Mouse (Mus musculus) MEL (cell line): ENCODE measurements around the gene Ctns. TPM values are rescaled to one million over a fixed set of nuclear protein-coding genes. Genes with fewer than 3 reads are reported as not detected.

Experiments used
- DNase-seq: peaks from one replicate; pipeline ENCODE4 v3.0.0; 2011; ENCODE audit warnings: low read depth, low spot score
- H3K27ac ChIP-seq: 2 replicates; pipeline ENCODE4 v1.5.1; 2012; ENCODE audit warnings: low read depth, mild to moderate bottlenecking, control low read depth, low read length, moderate library complexity; ENCODE audit not compliant: control insufficient read depth
- H3K27me3 ChIP-seq, 2 experiments: fragments of 150-350 bp in 1 of 2; sonication (generic) in 1 of 2; 2 replicates each; pipeline ENCODE4 v1.6.1; 2012; ENCODE audit warnings: low read length in 2 of 2, mild to moderate bottlenecking in 2 of 2, improper control_type of control experiment in 1 of 2, moderate library complexity in 1 of 2; ENCODE audit not compliant: insufficient read depth in 2 of 2, control insufficient read depth in 1 of 2
- H3K36me3 ChIP-seq, 2 experiments: 2 replicates each; pipeline ENCODE4 v1.6.1; 2012 to 2014; ENCODE audit warnings: low read length in 2 of 2, improper control_type of control experiment in 1 of 2, inconsistent platforms in 1 of 2, mild to moderate bottlenecking in 1 of 2; ENCODE audit not compliant: insufficient read depth in 2 of 2, control insufficient read depth in 1 of 2
- H3K4me1 ChIP-seq, 2 experiments: fragments of 150-350 bp in 1 of 2; sonication (generic) in 1 of 2; 2 replicates each; pipeline ENCODE4 v1.6.1; 2012; ENCODE audit warnings: low read length in 2 of 2, improper control_type of control experiment in 1 of 2, mild to moderate bottlenecking in 1 of 2; ENCODE audit not compliant: insufficient read depth in 2 of 2, control insufficient read depth in 1 of 2
- H3K4me3 ChIP-seq, 2 experiments: fragments of 150-350 bp in 1 of 2; sonication (generic) in 1 of 2; 2 replicates each; pipeline ENCODE4 v1.5.1; 2012; ENCODE audit warnings: low read depth in 2 of 2, low read length in 2 of 2, mild to moderate bottlenecking in 2 of 2, moderate library complexity in 2 of 2, control low read depth in 1 of 2, improper control_type of control experiment in 1 of 2; ENCODE audit not compliant: control insufficient read depth in 1 of 2, insufficient read depth in 1 of 2
- H3K79me2 ChIP-seq: 2 replicates; pipeline ENCODE4 v1.6.1; 2012; ENCODE audit warnings: mild to moderate bottlenecking, low read length, moderate library complexity; ENCODE audit not compliant: control insufficient read depth, poor library complexity, insufficient read depth
- H3K9ac ChIP-seq: 2 replicates; pipeline ENCODE4 v1.6.1; 2012; ENCODE audit warnings: low read depth, mild to moderate bottlenecking, control low read depth, low read length, moderate library complexity; ENCODE audit not compliant: control insufficient read depth, poor library complexity, severe bottlenecking
- H3K9me3 ChIP-seq: fragments of 150-350 bp; sonication (generic); replicated peaks from 2 replicates; pipeline ENCODE4 v1.6.1; 2012; ENCODE audit warnings: mild to moderate bottlenecking, low read length, improper control_type of control experiment, moderate library complexity; ENCODE audit not compliant: insufficient read depth
- CHD1 ChIP-seq: IDR thresholded peaks from 2 replicates; pipeline ENCODE4 v1.6.1; 2012; ENCODE audit warnings: low read depth, mild to moderate bottlenecking, inconsistent platforms, low read length, improper control_type of control experiment
- E2F4 ChIP-seq: IDR thresholded peaks from 2 replicates; pipeline ENCODE4 v1.6.1; 2011; ENCODE audit warnings: low read depth, low read length, improper control_type of control experiment, borderline replicate concordance
- ETS1 ChIP-seq: IDR thresholded peaks from 2 replicates; pipeline ENCODE4 v1.6.1; 2012; ENCODE audit warnings: low read depth, mild to moderate bottlenecking, inconsistent platforms, low read length, improper control_type of control experiment, moderate library complexity
- GABPA ChIP-seq: IDR thresholded peaks from 2 replicates; pipeline ENCODE4 v1.6.1; 2012; ENCODE audit warnings: low read depth, mild to moderate bottlenecking, inconsistent platforms, low read length, improper control_type of control experiment, moderate library complexity
- GATA1 ChIP-seq: IDR thresholded peaks from 2 replicates; pipeline ENCODE4 v1.6.1; 2011; ENCODE audit warnings: low read depth, low read length, improper control_type of control experiment
- HCFC1 ChIP-seq: IDR thresholded peaks from 2 replicates; pipeline ENCODE4 v1.6.1; 2012; ENCODE audit warnings: low read depth, mild to moderate bottlenecking, inconsistent platforms, low read length, improper control_type of control experiment, moderate library complexity
- KAT2A ChIP-seq: conservative IDR thresholded peaks from 2 replicates; pipeline ENCODE4 v1.6.1; 2012; ENCODE audit warnings: low read depth, low read length, improper control_type of control experiment, inconsistent platforms
- MAX ChIP-seq: IDR thresholded peaks from 2 replicates; pipeline ENCODE4 v1.6.1; 2011; ENCODE audit warnings: low read length, improper control_type of control experiment
- NELFE ChIP-seq: IDR thresholded peaks from 2 replicates; pipeline ENCODE4 v1.6.1; 2011; ENCODE audit warnings: low read depth, low read length, improper control_type of control experiment
- NRF1 ChIP-seq: IDR thresholded peaks from 2 replicates; pipeline ENCODE4 v1.6.1; 2014; ENCODE audit warnings: low read depth, mild to moderate bottlenecking, inconsistent platforms, low read length, improper control_type of control experiment, moderate library complexity; ENCODE audit not compliant: poor library complexity, insufficient read depth, severe bottlenecking
- POLR2A ChIP-seq, 2 experiments: IDR thresholded peaks; 2 replicates each; pipeline ENCODE4 v1.6.1; 2011 to 2012; ENCODE audit warnings: low read length in 2 of 2, mild to moderate bottlenecking in 2 of 2, control low read depth in 1 of 2, improper control_type of control experiment in 1 of 2, low read depth in 1 of 2, moderate library complexity in 1 of 2; ENCODE audit not compliant: control insufficient read depth in 1 of 2, insufficient read depth in 1 of 2, poor library complexity in 1 of 2
- POLR2AphosphoS2 ChIP-seq: IDR thresholded peaks from 2 replicates; pipeline ENCODE4 v1.6.1; 2011; ENCODE audit warnings: low read length, improper control_type of control experiment
- RCOR1 ChIP-seq: IDR thresholded peaks from 2 replicates; pipeline ENCODE4 v1.6.1; 2012; ENCODE audit warnings: low read depth, mild to moderate bottlenecking, inconsistent platforms, low read length, improper control_type of control experiment
- SIN3A ChIP-seq: IDR thresholded peaks from 2 replicates; pipeline ENCODE4 v1.6.1; 2012; ENCODE audit warnings: low read length, improper control_type of control experiment, inconsistent platforms
- TAL1 ChIP-seq: IDR thresholded peaks from 2 replicates; pipeline ENCODE4 v1.6.1; 2012; ENCODE audit warnings: mild to moderate bottlenecking, inconsistent platforms, low read length, moderate library complexity, mixed read lengths
- USF1 ChIP-seq: IDR thresholded peaks from 2 replicates; pipeline ENCODE4 v1.6.1; 2014; ENCODE audit warnings: low read depth, mild to moderate bottlenecking, inconsistent platforms, low read length, improper control_type of control experiment, moderate library complexity
- USF2 ChIP-seq, 2 experiments: IDR thresholded peaks; 2 replicates each; pipeline ENCODE4 v1.6.1; 2011 to 2012; ENCODE audit warnings: improper control_type of control experiment in 2 of 2, low read length in 2 of 2, borderline replicate concordance in 1 of 2, inconsistent platforms in 1 of 2, low read depth in 1 of 2, mild to moderate bottlenecking in 1 of 2; ENCODE audit not compliant: insufficient read depth in 1 of 2
- ZC3H11A ChIP-seq: IDR thresholded peaks from 2 replicates; pipeline ENCODE4 v1.6.1; 2012; ENCODE audit warnings: low read depth, mild to moderate bottlenecking, inconsistent platforms, low read length, improper control_type of control experiment
- ZKSCAN1 ChIP-seq: IDR thresholded peaks from 2 replicates; pipeline ENCODE4 v1.6.1; 2012; ENCODE audit warnings: low read depth, mild to moderate bottlenecking, inconsistent platforms, low read length, improper control_type of control experiment, moderate library complexity
- ZMIZ1 ChIP-seq: IDR thresholded peaks from 2 replicates; pipeline ENCODE4 v1.6.1; 2012; ENCODE audit warnings: low read depth, mild to moderate bottlenecking, inconsistent platforms, low read length, improper control_type of control experiment, moderate library complexity
- polyA plus RNA-seq, 2 experiments: library from polyadenylated mRNA; stranded (reverse) in 1 of 2; unstranded in 1 of 2; fragments of >175 nt in 1 of 2; fragments of >200 nt in 1 of 2; gene quantifications; 2 replicates each; pipeline versions ENCODE4 v1.2.1 to v1.2.4; 2012; ENCODE audit warnings: low replicate concordance in 2 of 2, low read depth in 1 of 2; ENCODE audit not compliant: insufficient read length in 2 of 2, insufficient read depth in 1 of 2, missing spikeins in 1 of 2
- total RNA-seq: library from RNA; depleted of rRNA; stranded (reverse); fragments of 300-350 nt; gene quantifications from 2 replicates; pipeline ENCODE4 v1.2.3, GENCODE M21; 2012

Gene Ctns
- total and polyA plus RNA-seq, 3 experiments = 5.4 to 9.4 TPM; not detected in 1

DNA sequence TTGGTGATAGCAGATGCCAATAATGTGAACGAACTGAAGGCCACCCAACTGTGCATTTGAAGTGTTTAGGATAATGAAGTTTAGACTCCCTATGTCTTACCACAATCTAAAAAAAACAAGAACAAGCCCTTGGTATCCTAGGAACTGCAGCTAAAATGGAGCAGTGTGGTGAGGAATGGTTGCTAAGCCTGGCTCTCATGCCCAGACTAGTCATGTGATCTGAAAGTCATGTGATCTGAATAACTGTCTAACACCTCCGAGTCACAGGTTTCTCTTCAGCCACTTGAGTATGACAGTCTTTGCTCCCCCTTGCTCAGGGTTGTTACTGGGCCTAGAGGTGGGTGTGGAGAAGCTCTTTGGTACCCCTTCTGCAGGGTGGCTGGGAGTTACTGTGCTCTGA, 33.7 kb upstream of the Ctns start:
- no peaks in the 10 kb centered on the region for H3K9me3 ChIP-seq
- no peak overlapping the region for H3K27ac ChIP-seq
- no peaks in the 10 kb centered on the region for H3K4me1 ChIP-seq
- no peak for TF ChIP-seq RCOR1
- no peak for TF ChIP-seq NRF1
- TF ChIP-seq CHD1 = no peak
- TF ChIP-seq POLR2A (IDR thresholded peaks at IDR 0.05; ENCODE audit: control insufficient read depth in 1 of 2, insufficient read depth in 1 of 2, low read depth in 1 of 2, low read length in 2 of 2, poor library complexity in 1 of 2) = no peak
- no peak for TF ChIP-seq MAX
- no peak for TF ChIP-seq HCFC1
- TF ChIP-seq TAL1 = no peak
- TF ChIP-seq ZKSCAN1 = no peak
- TF ChIP-seq USF1 = peak; percentile 88
- peak in 1 of 2 experiments; percentile 77; a peak in 2 of 4 replicates for TF ChIP-seq USF2 (IDR thresholded peaks at IDR 0.05; ENCODE audit: borderline replicate concordance in 1 of 2, insufficient read depth in 1 of 2, low read depth in 1 of 2, low read length in 2 of 2)
- no peak for TF ChIP-seq GATA1
- no peak for TF ChIP-seq POLR2AphosphoS2
- TF ChIP-seq, all 39 proteins: peak for 2
- Histone ChIP-seq H3K4me3 (no peak overlapping the region), H3K36me3 (no peaks in the 10 kb centered on the region), H3K9ac (no peak overlapping the region), H3K79me2 (no peaks in the 10 kb centered on the region), H3K27me3 (no peaks in the 10 kb centered on the region)
- peak; percentile 9 for DNase-seq

DNA sequence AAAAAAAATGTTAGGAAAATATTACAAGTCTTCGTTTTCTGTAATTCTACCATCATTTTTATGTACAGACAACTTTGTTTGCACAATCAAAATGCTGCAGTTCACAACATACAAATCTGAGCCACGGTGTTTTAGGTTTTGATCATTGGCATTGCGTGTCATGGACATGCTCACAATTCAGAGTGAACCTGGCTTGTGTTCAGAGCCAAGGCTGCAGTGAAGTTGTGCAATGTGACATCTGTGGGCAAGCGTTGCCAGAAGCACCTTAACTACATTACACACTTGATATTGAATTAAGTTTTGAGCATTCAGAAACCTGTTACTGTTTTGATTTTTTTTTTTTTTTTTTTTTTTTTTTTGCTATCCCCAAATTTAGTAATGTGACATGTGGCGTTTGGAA, 31.2 kb upstream of the Ctns start:
- DNase-seq = no peak
- Histone ChIP-seq H3K27ac (no peak overlapping the region), H3K9ac (no peak overlapping the region), H3K27me3 (no peaks in the 10 kb centered on the region), H3K4me3 (no peak overlapping the region), H3K9me3 (no peaks in the 10 kb centered on the region), H3K4me1 (no peaks in the 10 kb centered on the region), H3K36me3 (no peaks in the 10 kb centered on the region), H3K79me2 (no peaks in the 10 kb centered on the region)
- TF ChIP-seq SIN3A = no peak
- TF ChIP-seq GATA1 = no peak
- no peak for TF ChIP-seq POLR2AphosphoS2
- TF ChIP-seq ETS1 = no peak
- TF ChIP-seq HCFC1 = no peak
- TF ChIP-seq NELFE = no peak
- no peak for TF ChIP-seq TAL1
- TF ChIP-seq USF1 = no peak

DNA sequence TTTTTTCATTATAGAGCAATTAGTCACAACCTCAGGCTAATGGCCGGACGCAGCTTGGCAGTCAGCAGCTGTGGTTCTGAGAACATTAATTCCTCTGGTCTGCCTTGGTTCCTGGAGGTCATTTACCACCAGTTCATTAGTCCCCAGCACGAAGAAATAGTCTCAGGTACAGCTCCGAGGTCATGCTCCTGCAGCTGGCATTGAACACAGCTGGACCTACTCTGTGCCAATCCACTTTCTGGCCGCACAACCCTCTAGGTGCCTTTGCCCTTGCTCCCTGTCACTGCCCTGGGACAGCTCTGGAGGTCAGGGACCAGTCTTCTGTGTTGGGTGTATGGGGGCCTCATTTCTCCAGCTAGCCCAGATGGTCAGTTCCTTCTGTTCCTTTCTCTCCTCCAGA, 30.0 kb upstream of the Ctns start:
- Histone ChIP-seq H3K79me2 (no peaks in the 10 kb centered on the region), H3K36me3 (no peaks in the 10 kb centered on the region), H3K27me3 (no peaks in the 10 kb centered on the region), H3K9ac (no peak overlapping the region), H3K4me3 (no peak overlapping the region), H3K4me1 (no peaks in the 10 kb centered on the region), H3K27ac (no peak overlapping the region), H3K9me3 (no peaks in the 10 kb centered on the region)
- no peak for DNase-seq
- no peak for TF ChIP-seq USF2 (IDR thresholded peaks at IDR 0.05; ENCODE audit: borderline replicate concordance in 1 of 2, insufficient read depth in 1 of 2, low read depth in 1 of 2, low read length in 2 of 2)
- no peak for TF ChIP-seq POLR2AphosphoS2
- no peak for TF ChIP-seq ZMIZ1
- TF ChIP-seq E2F4 = no peak
- TF ChIP-seq KAT2A = no peak
- no peak for TF ChIP-seq GABPA
- TF ChIP-seq ZC3H11A = no peak
- TF ChIP-seq TAL1 = no peak
- no peak for TF ChIP-seq SIN3A
